Comparison of ENCODE assay signal across 26 mouse cellular contexts in the genomic region with DNA sequence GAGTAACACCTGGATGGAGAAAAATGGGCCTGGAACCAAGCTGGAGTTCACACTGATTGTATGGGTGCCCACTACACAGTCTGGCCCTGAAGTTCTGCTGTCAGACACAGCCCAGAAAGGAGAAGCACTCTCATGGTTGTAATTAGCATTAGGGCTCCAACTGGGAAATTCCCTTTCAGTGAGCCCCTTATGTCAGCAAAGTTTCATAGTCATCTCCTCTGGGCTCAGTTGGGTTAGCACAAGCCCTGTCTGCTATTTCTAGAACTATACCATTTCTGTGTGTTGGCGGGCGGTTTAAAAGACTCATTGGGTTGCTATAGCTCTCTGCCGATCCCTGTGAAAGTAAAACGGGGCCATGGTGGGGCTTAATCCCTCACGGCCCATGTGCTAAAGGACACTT. TPM values are rescaled to one million over a fixed set of nuclear protein-coding genes. Genes with fewer than 3 reads are reported as not detected.
DNase-seq lines count a peak whose midpoint lies in the region; ATAC-seq and TF ChIP-seq lines count a peak whose summit lies in the region.
"Had no signal": no experiment of that assay in that cellular context is flagged by ENCODE, and none has a peak within 500 bp of the region (broad histone marks: within the 10 kb centered on the region; RNA-seq: fewer than 3 reads in every experiment).

No protein-coding gene starts in this region.

- no peak for DNase-seq in midbrain, postnatal 0 days (ENCODE audit: low spot score)
- DNase-seq in CH12.LX (ENCODE audit: extremely low read depth): peak; percentile 88
- DNase-seq in brain, adult 2 months (ENCODE audit: low read depth, low spot score): peak; percentile 26
- DNase-seq in heart, adult 18-20 months: no peak
- no peak for DNase-seq in kidney, postnatal 25 days
- DNase-seq: adrenal gland, adult 2 months; adrenal gland, postnatal 10 days; adrenal gland, postnatal 25 days; B cell, adult 2 months; cerebellum, adult 11 months; cerebellum, adult 18-20 months; cerebellum, adult 8-10 months; cerebellum, adult 9-11 months; cerebellum, postnatal 14 days; cerebellum, postnatal 36 days; embryo, embryonic 11 days; forebrain, postnatal 0 days had no signal

- no peak overlapping the region for H3K4me3 ChIP-seq in midbrain, embryonic 12.5 days
- no peak overlapping the region for H3K4me3 ChIP-seq in midbrain, postnatal 0 days (ENCODE audit: low read depth, low read length)
- H3K4me3 ChIP-seq in CH12.LX (replicated peaks in 1 of 3; ENCODE audit: low read depth in 2 of 3, low read length in 2 of 3, poor library complexity in 1 of 3): peak overlapping the region; percentile 33 to 53 (median 38)
- H3K4me3 ChIP-seq in forebrain, embryonic 16.5 days (replicated peaks; ENCODE audit: low read length): no peak overlapping the region
- H3K4me3 ChIP-seq: embryonic facial prominence, embryonic 13.5 days; embryonic facial prominence, embryonic 15.5 days; erythroblast, embryonic 14.5 days; forebrain, embryonic 10.5 days; forebrain, embryonic 12.5 days had no signal

- TF ChIP-seq CTCF in midbrain, postnatal 0 days (IDR thresholded peaks at IDR 0.05): no peak
- TF ChIP-seq CTCF in CH12.LX (conservative IDR thresholded peaks at IDR 0.05 in 1 of 2, IDR thresholded peaks at IDR 0.05 in 1 of 2; ENCODE audit: low read depth in 2 of 2, low read length in 2 of 2): no peak

- no peaks in the 10 kb centered on the region for H3K9me3 ChIP-seq in midbrain, embryonic 12.5 days
- H3K9me3 ChIP-seq in midbrain, postnatal 0 days (ENCODE audit: low read length): no peaks in the 10 kb centered on the region
- no peaks in the 10 kb centered on the region for H3K9me3 ChIP-seq in CH12.LX (replicated peaks; ENCODE audit: low read length)
- no peaks in the 10 kb centered on the region for H3K9me3 ChIP-seq in forebrain, embryonic 16.5 days (ENCODE audit: control insufficient read depth, low read length)
- H3K9me3 ChIP-seq: embryonic facial prominence, embryonic 13.5 days; embryonic facial prominence, embryonic 15.5 days; forebrain, embryonic 10.5 days; forebrain, embryonic 12.5 days had no signal

- H3K4me2 ChIP-seq in midbrain, embryonic 12.5 days (replicated peaks): no peak overlapping the region
- no peak overlapping the region for H3K4me2 ChIP-seq in midbrain, postnatal 0 days (ENCODE audit: low read depth, low read length, poor library complexity, severe bottlenecking)
- H3K4me2 ChIP-seq in CH12.LX (ENCODE audit: insufficient read depth, low read depth, poor library complexity, severe bottlenecking): peak overlapping the region; percentile 94
- no peak overlapping the region for H3K4me2 ChIP-seq in forebrain, embryonic 16.5 days (ENCODE audit: low read length)
- H3K4me2 ChIP-seq: embryonic facial prominence, embryonic 13.5 days; embryonic facial prominence, embryonic 15.5 days; forebrain, embryonic 12.5 days had no signal

- no peaks in the 10 kb centered on the region for H3K36me3 ChIP-seq in midbrain, embryonic 12.5 days
- H3K36me3 ChIP-seq in midbrain, postnatal 0 days (ENCODE audit: insufficient read depth, low read length): no peaks in the 10 kb centered on the region
- peaks cover 0 to 42% of the 10 kb centered on the region in 2 experiments for H3K36me3 ChIP-seq in CH12.LX (replicated peaks in 1 of 2; ENCODE audit: control insufficient read depth in 1 of 2, insufficient read depth in 1 of 2, low read length in 1 of 2)
- no peaks in the 10 kb centered on the region for H3K36me3 ChIP-seq in forebrain, embryonic 16.5 days (ENCODE audit: control insufficient read depth, insufficient read depth)
- H3K36me3 ChIP-seq: embryonic facial prominence, embryonic 15.5 days; forebrain, embryonic 12.5 days had no signal

- no peak for ATAC-seq in midbrain, embryonic 12.5 days (ENCODE audit: low FRiP score, low read depth)
- no peak for ATAC-seq in midbrain, postnatal 0 days (ENCODE audit: low FRiP score)
- no peak for ATAC-seq in forebrain, embryonic 16.5 days
- ATAC-seq: CD4-positive, CD25-positive, alpha-beta regulatory T cell, adult 4 months; forebrain, embryonic 14.5 days; forebrain, postnatal 0 days had no signal

- no peaks in the 10 kb centered on the region for H3K79me2 ChIP-seq in CH12.LX (replicated peaks; ENCODE audit: control insufficient read depth, extremely low read depth, insufficient read depth, poor library complexity, severe bottlenecking)

- no peak; the same call in none of the 2 replicates for TF ChIP-seq RAD21 in CH12.LX (IDR thresholded peaks at IDR 0.05; ENCODE audit: low read depth, low read length)

- in situ Hi-C loops in CH12.LX (cut with MboI; ENCODE audit: low pct_ligation_motif_present, low pct_unique_long_range_greater_than_20kb, low sequenced_read_pairs): no loop called here

- no peak overlapping the region for H3K9ac ChIP-seq in midbrain, embryonic 12.5 days (replicated peaks)
- H3K9ac ChIP-seq in midbrain, postnatal 0 days (replicated peaks; ENCODE audit: low read length, poor library complexity, severe bottlenecking): no peak overlapping the region
- peak overlapping the region; percentile 39; the same call in 1 of the 2 replicates for H3K9ac ChIP-seq in CH12.LX (ENCODE audit: insufficient read depth, low read depth)
- no peak overlapping the region for H3K9ac ChIP-seq in forebrain, embryonic 16.5 days (replicated peaks; ENCODE audit: low read depth, low read length)
- H3K9ac ChIP-seq: embryonic facial prominence, embryonic 13.5 days; embryonic facial prominence, embryonic 15.5 days; forebrain, embryonic 12.5 days; forebrain, postnatal 0 days had no signal

- dilution Hi-C loops in CH12.LX (cut with MboI; ENCODE audit: extremely low pct_ligation_motif_present, extremely low pct_unique_long_range_greater_than_20kb, low sequenced_read_pairs): no loop called here

- H3K27ac ChIP-seq in midbrain, embryonic 12.5 days (replicated peaks): peak overlapping the region; percentile 20; the same call in 1 of the 2 replicates
- H3K27ac ChIP-seq in midbrain, postnatal 0 days (ENCODE audit: low read depth, low read length): no peak overlapping the region
- H3K27ac ChIP-seq in CH12.LX (ENCODE audit: insufficient read depth, low read depth): peak overlapping the region; percentile 87
- no peak overlapping the region for H3K27ac ChIP-seq in forebrain, embryonic 16.5 days (ENCODE audit: low read length)
- H3K27ac ChIP-seq: embryonic facial prominence, embryonic 13.5 days; embryonic facial prominence, embryonic 15.5 days; forebrain, embryonic 10.5 days; forebrain, embryonic 12.5 days had no signal

- TF ChIP-seq EP300 in CH12.LX (IDR thresholded peaks at IDR 0.05; ENCODE audit: low read length): peak; percentile 78

- peak; percentile 41; the same call in 1 of the 2 replicates for TF ChIP-seq POLR2A in CH12.LX (IDR thresholded peaks at IDR 0.05; ENCODE audit: low read depth, low read length)

- H3K27me3 ChIP-seq in midbrain, embryonic 12.5 days: no peaks in the 10 kb centered on the region
- no peaks in the 10 kb centered on the region for H3K27me3 ChIP-seq in midbrain, postnatal 0 days (ENCODE audit: insufficient read depth, low read length)
- no peaks in the 10 kb centered on the region for H3K27me3 ChIP-seq in CH12.LX (replicated peaks)
- H3K27me3 ChIP-seq in forebrain, embryonic 16.5 days (replicated peaks; ENCODE audit: control insufficient read depth, insufficient read depth, low read length): no peaks in the 10 kb centered on the region
- H3K27me3 ChIP-seq: embryonic facial prominence, embryonic 13.5 days; embryonic facial prominence, embryonic 15.5 days; forebrain, embryonic 12.5 days had no signal

- H3K4me1 ChIP-seq in midbrain, embryonic 12.5 days: peaks cover 4% of the 10 kb centered on the region; the same call in 1 of the 2 replicates
- H3K4me1 ChIP-seq in midbrain, postnatal 0 days (ENCODE audit: insufficient read depth, low read length): no peaks in the 10 kb centered on the region
- peaks cover 51 to 86% of the 10 kb centered on the region in 2 experiments for H3K4me1 ChIP-seq in CH12.LX (ENCODE audit: control insufficient read depth in 1 of 2, insufficient read depth in 2 of 2)
- peaks cover 3% of the 10 kb centered on the region; the same call in 1 of the 2 replicates for H3K4me1 ChIP-seq in forebrain, embryonic 16.5 days (replicated peaks; ENCODE audit: control insufficient read depth, insufficient read depth, low read length)

- 90% methylated on average over 5 of the region's 5 CpGs for WGBS in midbrain, embryonic 12.5 days
- WGBS in midbrain, postnatal 0 days: 77% methylated on average over 5 of the region's 5 CpGs
- WGBS in forebrain, embryonic 16.5 days: 72% methylated on average over 5 of the region's 5 CpGs

TF ChIP-seq in CH12.LX, 34 proteins besides CTCF, POLR2A, EP300 and RAD21 (continues in another document):
- TF ChIP-seq SMC3 (IDR thresholded peaks at IDR 0.05; ENCODE audit: low read depth, low read length) (no peak), UBTF (IDR thresholded peaks at IDR 0.05; ENCODE audit: low read depth, low read length) (no peak), MAFK (IDR thresholded peaks at IDR 0.05; ENCODE audit: insufficient replicate concordance, low read length) (peak; percentile 87), BHLHE40 (IDR thresholded peaks at IDR 0.05; ENCODE audit: low read depth, low read length) (peak; percentile 50; the same call in 1 of the 2 replicates), PAX5 (IDR thresholded peaks at IDR 0.05; ENCODE audit: low read length) (no peak), KAT2A (IDR thresholded peaks at IDR 0.05; ENCODE audit: insufficient replicate concordance, low read length) (no peak), HCFC1 (IDR thresholded peaks at IDR 0.05; ENCODE audit: low read depth, low read length) (no peak), ZNF384 (IDR thresholded peaks at IDR 0.05; ENCODE audit: low read depth, low read length) (no peak), IRF4 (IDR thresholded peaks at IDR 0.05; ENCODE audit: low read depth, low read length) (peak; percentile 78), NRF1 (IDR thresholded peaks at IDR 0.05; ENCODE audit: low read depth, low read length) (no peak), MAZ (IDR thresholded peaks at IDR 0.05; ENCODE audit: low read depth, low read length) (0 out of 2 replicates have a peak, but pooled peaks have one; percentile 22), JUN (IDR thresholded peaks at IDR 0.05; ENCODE audit: insufficient read depth, low read depth, low read length) (no peak), RCOR1 (conservative IDR thresholded peaks at IDR 0.05; ENCODE audit: low read depth, low read length) (no peak; the same call in 1 of the 2 replicates), MYC (IDR thresholded peaks at IDR 0.05; ENCODE audit: low read depth, low read length) (peak; percentile 50; the same call in 1 of the 2 replicates)

RNA-seq across cellular contexts. Expression of a gene that starts 24.1 kb away (rescaled TPM):
- 23.8 and 24.0 TPM in 2 replicates for polyA plus RNA-seq in midbrain, embryonic 12.5 days (2016; fragmentation: Nextera tagmentation; extraction: Ambion mirVana)
- 32.8 and 36.2 TPM in 2 replicates for total RNA-seq in midbrain, postnatal 0 days (2014; rRNA removed)
- polyA plus RNA-seq in midbrain, postnatal 0 days (2015; fragmentation: Nextera tagmentation; extraction: Ambion mirVana): 14.7 and 20.3 TPM in 2 replicates
- total RNA-seq in CH12.LX (2012; rRNA removed) (9.1 and 9.8 TPM in 2 replicates), CH12.LX (2014; rRNA removed) (3.0 and 4.1 TPM in 2 replicates)
- 26.7 and 32.0 TPM in 2 replicates for polyA plus RNA-seq in CH12.LX (2012; ENCODE audit: insufficient read length, low read depth)
- 10 to 100 TPM; 44.9 to 50.1 TPM for total RNA-seq in heart, adult 18-20 months (2021)
- polyA plus RNA-seq in forebrain, embryonic 16.5 days (2015; fragmentation: Nextera tagmentation; extraction: Ambion mirVana): 19.7 and 23.9 TPM in 2 replicates

Comparison
In these comparisons a context has a peak if more than half of its experiments do, and no peak if none do; other contexts are left out.
1. H3K27ac ChIP-seq: peak in midbrain, embryonic 12.5 days (single experiment) and CH12.LX (single experiment); none in midbrain, postnatal 0 days (single experiment) and forebrain, embryonic 16.5 days (single experiment).
2. H3K4me3 ChIP-seq: peak in CH12.LX (3 of 3); none in midbrain, embryonic 12.5 days (single experiment), midbrain, postnatal 0 days (single experiment) and forebrain, embryonic 16.5 days (single experiment).
3. DNase-seq: peak in CH12.LX (single experiment) and brain, adult 2 months (single experiment); none in midbrain, postnatal 0 days (single experiment), heart, adult 18-20 months (0 of 2) and kidney, postnatal 25 days (0 of 2).